Mouse (Mus musculus): ENCODE measurements at regions not wholly inside any gene's neighbourhood (a gene's known extent, or its start where the extent isn't known, plus 50 kb on each side); places are given as distances from the start of the nearest gene placed in this dataset.

DNA sequence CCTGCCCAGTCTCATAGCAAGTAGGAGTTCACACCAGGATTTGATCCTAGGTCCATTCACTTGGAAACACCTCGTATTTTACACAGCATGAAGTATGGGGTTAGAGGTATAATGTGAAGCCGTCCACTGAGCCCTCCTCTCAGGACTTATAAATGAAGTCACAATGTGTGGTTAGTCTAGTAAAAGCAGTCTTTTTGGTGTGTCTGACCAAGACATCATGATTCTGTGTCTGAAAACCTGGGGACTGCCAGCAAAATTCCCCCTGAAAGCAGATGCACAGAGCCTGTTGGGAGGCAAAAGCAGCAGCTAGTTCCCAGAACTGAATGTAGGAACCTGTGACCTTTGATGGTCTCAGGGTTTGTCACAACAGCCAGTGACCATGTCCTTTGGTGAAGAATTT is 91.0 kb upstream of the Ccnd2 start:
- H3K27me3 ChIP-seq (ENCODE audit: control insufficient read depth, insufficient read depth, low read length) = no peaks in the 10 kb centered on the region
- H3K36me3 ChIP-seq (ENCODE audit: control insufficient read depth, insufficient read depth, low read length) = no peaks in the 10 kb centered on the region
- no peak overlapping the region for H3K4me2 ChIP-seq (replicated peaks; ENCODE audit: low read depth)
- no peak overlapping the region for H3K4me3 ChIP-seq (ENCODE audit: low read depth, low read length)
- DNase-seq (ENCODE audit: low spot score) = no peak
- H3K9me3 ChIP-seq (ENCODE audit: control insufficient read depth, low read length) = no peaks in the 10 kb centered on the region
- H3K4me1 ChIP-seq (replicated peaks; ENCODE audit: control insufficient read depth, insufficient read depth) = no peaks in the 10 kb centered on the region
- no peak overlapping the region for H3K9ac ChIP-seq (ENCODE audit: low read length)
- WGBS = 90% methylated on average over 2 of the region's 2 CpGs
- no peak for ATAC-seq (ENCODE audit: low FRiP score, low TSS enrichment)
- no peak for TF ChIP-seq CTCF (IDR thresholded peaks at IDR 0.05; ENCODE audit: low read depth)
- TF ChIP-seq EP300 (optimal IDR thresholded peaks at IDR 0.05) = no peak
- H3K27ac ChIP-seq (replicated peaks) = no peak overlapping the region

DNA sequence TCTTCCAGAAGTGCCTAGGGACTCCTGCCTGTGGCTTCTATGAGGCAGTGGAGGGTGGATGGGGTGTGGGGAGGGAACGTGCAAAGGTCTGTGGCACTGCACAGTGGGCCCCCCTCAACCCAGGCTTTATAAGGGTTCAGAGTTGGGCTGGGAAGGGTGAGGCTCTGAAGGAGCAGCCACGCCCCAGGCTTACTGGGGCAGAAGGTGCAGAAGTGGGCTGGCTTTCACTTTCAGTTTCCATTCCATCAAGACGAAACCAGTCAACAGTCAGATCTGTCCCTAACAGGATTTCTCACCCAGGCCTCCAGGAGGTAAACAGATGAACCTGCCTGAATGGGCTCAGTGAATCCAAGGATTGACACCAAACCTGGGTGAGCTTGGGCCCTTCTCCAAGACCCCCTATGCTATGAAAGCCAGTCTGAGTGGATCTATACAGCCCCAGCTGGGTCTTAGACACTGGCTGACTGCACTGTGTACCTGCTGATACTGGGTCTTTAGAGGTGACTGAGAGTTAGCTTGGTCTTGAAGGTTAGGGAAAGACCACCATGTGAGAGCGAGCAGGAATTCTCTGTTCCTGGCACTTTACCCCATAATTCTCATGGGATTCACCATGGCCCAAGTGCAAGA is 93.9 kb upstream of the Ccnd2 start:
- WGBS = 60% methylated on average over 4 of the region's 4 CpGs
- Histone ChIP-seq H3K4me2 (replicated peaks; ENCODE audit: low read depth) (no peak overlapping the region; the same call in 1 of the 2 replicates), H3K27me3 (ENCODE audit: control insufficient read depth, insufficient read depth, low read length) (no peaks in the 10 kb centered on the region), H3K4me3 (ENCODE audit: low read depth, low read length) (no peak overlapping the region), H3K36me3 (ENCODE audit: control insufficient read depth, insufficient read depth, low read length) (no peaks in the 10 kb centered on the region), H3K9me3 (ENCODE audit: control insufficient read depth, low read length) (no peaks in the 10 kb centered on the region), H3K4me1 (replicated peaks; ENCODE audit: control insufficient read depth, insufficient read depth) (no peaks in the 10 kb centered on the region), H3K9ac (ENCODE audit: low read length) (no peak overlapping the region; the same call in 1 of the 2 replicates), H3K27ac (replicated peaks) (no peak overlapping the region)
- ATAC-seq (ENCODE audit: low FRiP score, low TSS enrichment) (peak; percentile 80), DNase-seq (ENCODE audit: low spot score) (peak; percentile 53)
- TF ChIP-seq EP300 (optimal IDR thresholded peaks at IDR 0.05) (no peak), CTCF (IDR thresholded peaks at IDR 0.05; ENCODE audit: low read depth) (no peak)

- Histone ChIP-seq H3K9ac (ENCODE audit: low read length) (no peak overlapping the region), H3K27me3 (ENCODE audit: control insufficient read depth, insufficient read depth, low read length) (no peaks in the 10 kb centered on the region), H3K9me3 (ENCODE audit: control insufficient read depth, low read length) (no peaks in the 10 kb centered on the region), H3K4me3 (ENCODE audit: low read depth, low read length) (no peak overlapping the region), H3K36me3 (ENCODE audit: control insufficient read depth, insufficient read depth, low read length) (no peaks in the 10 kb centered on the region), H3K4me2 (replicated peaks; ENCODE audit: low read depth) (no peak overlapping the region), H3K27ac (replicated peaks) (no peak overlapping the region), H3K4me1 (replicated peaks; ENCODE audit: control insufficient read depth, insufficient read depth) (no peaks in the 10 kb centered on the region)
- DNase-seq (ENCODE audit: low spot score) (no peak), ATAC-seq (ENCODE audit: low FRiP score, low TSS enrichment) (no peak)
- WGBS = 78% methylated on average over 7 of the region's 7 CpGs
- TF ChIP-seq EP300 (optimal IDR thresholded peaks at IDR 0.05) (no peak), CTCF (IDR thresholded peaks at IDR 0.05; ENCODE audit: low read depth) (no peak)
Observed at GRCm38 (mm10) chr6:127246730-127247129, 94.7 kb upstream of the Ccnd2 start.

GRCm38 (mm10) chr6:127247343-127247742 is 95.3 kb upstream of the Ccnd2 start:
- TF ChIP-seq CTCF (IDR thresholded peaks at IDR 0.05; ENCODE audit: low read depth) (no peak), EP300 (optimal IDR thresholded peaks at IDR 0.05) (no peak)

GRCm38 (mm10) chr6:127250181-127250873 is 98.3 kb upstream of the Ccnd2 start:
- Histone ChIP-seq H3K4me2 (replicated peaks; ENCODE audit: low read depth) (no peak overlapping the region), H3K9me3 (ENCODE audit: control insufficient read depth, low read length) (no peaks in the 10 kb centered on the region), H3K27me3 (ENCODE audit: control insufficient read depth, insufficient read depth, low read length) (no peaks in the 10 kb centered on the region), H3K27ac (replicated peaks) (no peak overlapping the region), H3K9ac (ENCODE audit: low read length) (no peak overlapping the region), H3K4me1 (replicated peaks; ENCODE audit: control insufficient read depth, insufficient read depth) (no peaks in the 10 kb centered on the region), H3K36me3 (ENCODE audit: control insufficient read depth, insufficient read depth, low read length) (no peaks in the 10 kb centered on the region), H3K4me3 (ENCODE audit: low read depth, low read length) (no peak overlapping the region)
- DNase-seq (ENCODE audit: low spot score) (no peak), ATAC-seq (ENCODE audit: low FRiP score, low TSS enrichment) (no peak)
- WGBS = 46% methylated on average over 8 of the region's 8 CpGs
- TF ChIP-seq CTCF (IDR thresholded peaks at IDR 0.05; ENCODE audit: low read depth) (no peak), EP300 (optimal IDR thresholded peaks at IDR 0.05) (no peak)

More at GRCm38 (mm10) chr6:127247343-127247742, 95.3 kb upstream of the Ccnd2 start:
- Histone ChIP-seq H3K9me3 (ENCODE audit: control insufficient read depth, low read length) (no peaks in the 10 kb centered on the region), H3K36me3 (ENCODE audit: control insufficient read depth, insufficient read depth, low read length) (no peaks in the 10 kb centered on the region), H3K27me3 (ENCODE audit: control insufficient read depth, insufficient read depth, low read length) (no peaks in the 10 kb centered on the region), H3K4me1 (replicated peaks; ENCODE audit: control insufficient read depth, insufficient read depth) (no peaks in the 10 kb centered on the region), H3K4me2 (replicated peaks; ENCODE audit: low read depth) (no peak overlapping the region), H3K9ac (ENCODE audit: low read length) (no peak overlapping the region), H3K4me3 (ENCODE audit: low read depth, low read length) (no peak overlapping the region), H3K27ac (replicated peaks) (no peak overlapping the region)
- no peak for DNase-seq (ENCODE audit: low spot score)
- WGBS = 53% methylated on average over 5 of the region's 5 CpGs
- ATAC-seq (ENCODE audit: low FRiP score, low TSS enrichment) = no peak

Measured in stomach, postnatal 0 days (tissue).